In the genomic region with DNA sequence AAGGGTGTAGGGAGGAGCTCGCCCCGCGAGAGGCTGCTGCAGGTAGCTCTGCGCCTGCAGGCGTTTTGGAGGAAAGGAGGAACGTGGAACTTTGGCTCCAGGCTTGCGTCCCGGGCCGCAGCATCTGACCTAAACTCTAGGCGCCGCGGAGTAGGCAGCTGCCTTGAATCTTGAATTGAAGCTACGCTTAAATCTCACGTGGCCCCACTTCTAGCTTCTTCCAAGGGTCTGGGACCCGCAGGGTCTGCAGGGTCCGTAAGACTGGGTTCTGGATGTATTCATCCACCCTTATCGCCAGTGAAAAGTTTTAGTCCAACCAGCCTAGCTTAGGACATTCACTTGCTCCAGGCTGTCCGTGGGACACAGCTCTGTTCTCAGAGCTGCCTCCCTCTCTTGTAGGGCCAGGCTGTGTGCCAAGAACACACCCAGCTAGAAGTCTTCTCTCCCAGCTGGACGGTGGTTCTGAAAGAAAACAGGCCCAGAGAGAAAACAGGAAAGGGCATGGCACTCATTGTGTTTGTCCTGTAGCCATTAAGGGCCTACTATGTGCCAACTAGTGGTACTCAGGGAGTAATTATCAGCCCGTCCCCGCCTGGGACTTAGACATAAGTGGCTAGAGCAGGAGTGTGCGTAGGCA, we compare ENCODE assay signal across 8 mouse cellular contexts. TPM values are rescaled to one million over a fixed set of nuclear protein-coding genes. Genes with fewer than 3 reads are reported as not detected.
DNase-seq lines count a peak whose midpoint lies in the region; ATAC-seq and TF ChIP-seq lines count a peak whose summit lies in the region.

No protein-coding gene starts in this region.

- peak overlapping the region; percentile 92 for H3K4me2 ChIP-seq in heart, embryonic 14.5 days (ENCODE audit: low read length)

- peak overlapping the region; percentile 60 for H3K27ac ChIP-seq in spleen, adult 2 months (ENCODE audit: insufficient read depth, low read length)
- H3K27ac ChIP-seq in heart, embryonic 14.5 days (replicated peaks in 1 of 2; ENCODE audit: control insufficient read depth in 1 of 2, insufficient read depth in 1 of 2, low read depth in 2 of 2, low read length in 2 of 2): peak overlapping the region; percentile 84 to 89

- WGBS in spleen, adult 2 months: 15% methylated on average over 22 of the region's 22 CpGs
- 7% methylated on average over 22 of the region's 22 CpGs for WGBS in heart, embryonic 14.5 days

- peak; percentile 40 for ATAC-seq in erythroblast, adult 5-6 weeks (replicated peaks; ENCODE audit: low FRiP score, poor library complexity, severe bottlenecking)
- ATAC-seq in heart, embryonic 14.5 days (ENCODE audit: insufficient number of reproducible peaks, insufficient read depth, low FRiP score, low read depth): peak; percentile 56

- peak overlapping the region; percentile 90 for H3K9ac ChIP-seq in heart, embryonic 14.5 days (ENCODE audit: low read length)

- no peaks in the 10 kb centered on the region for H3K9me3 ChIP-seq in heart, embryonic 14.5 days (ENCODE audit: control insufficient read depth, low read length)

- peak overlapping the region; percentile 67 for H3K4me3 ChIP-seq in spleen, adult 2 months (ENCODE audit: extremely low read depth, insufficient read depth, insufficient read length)
- peak overlapping the region; percentile 76 to 81 for H3K4me3 ChIP-seq in heart, embryonic 14.5 days (ENCODE audit: control insufficient read depth in 1 of 2, insufficient read depth in 1 of 2, low read depth in 1 of 2, low read length in 2 of 2)

- TF ChIP-seq CTCF in spleen, adult 2 months (IDR thresholded peaks at IDR 0.05; ENCODE audit: extremely low read depth, insufficient read depth, insufficient read length, insufficient replicate concordance): no peak

- peaks cover 7% of the 10 kb centered on the region; the same call in 1 of the 2 replicates for H3K36me3 ChIP-seq in spleen, adult 2 months (ENCODE audit: control insufficient read depth, insufficient read depth, low read length)
- peaks cover 29% of the 10 kb centered on the region for H3K36me3 ChIP-seq in heart, embryonic 14.5 days (ENCODE audit: control insufficient read depth, insufficient read depth, low read length)

- no peaks in the 10 kb centered on the region for H3K27me3 ChIP-seq in spleen, adult 2 months (ENCODE audit: control insufficient read depth, insufficient read depth, low read length)
- H3K27me3 ChIP-seq in heart, embryonic 14.5 days (ENCODE audit: control insufficient read depth, insufficient read depth, low read length): peaks cover 3% of the 10 kb centered on the region; the same call in 1 of the 2 replicates

- DNase-seq in spleen, adult 2 months (ENCODE audit: low read depth in 1 of 2, low spot score in 2 of 2): no peak
- no peak for DNase-seq in spleen, adult 12 weeks (ENCODE audit: low spot score)
- peak; percentile 84 for DNase-seq in kidney, postnatal 10 days
- DNase-seq in lung, postnatal 4 days: peak; percentile 80 to 88
- DNase-seq in urinary bladder, postnatal 25 days (ENCODE audit: low spot score): peak; percentile 60
- no peak for DNase-seq in frontal cortex, postnatal 10 days (ENCODE audit: low spot score in 2 of 2)

- peaks cover 7% of the 10 kb centered on the region; the same call in 1 of the 2 replicates for H3K4me1 ChIP-seq in spleen, adult 2 months (ENCODE audit: control insufficient read depth, insufficient read depth, insufficient read length)
- H3K4me1 ChIP-seq in heart, embryonic 14.5 days (ENCODE audit: control insufficient read depth in 2 of 2, insufficient read depth in 2 of 2, low read length in 2 of 2): peaks cover 16 to 21% of the 10 kb centered on the region in 2 experiments

- no peak for TF ChIP-seq POLR2A in spleen, adult 2 months (IDR thresholded peaks at IDR 0.05; ENCODE audit: low read depth, low read length)

RNA-seq across cellular contexts. Expression of a gene that starts 0.5 kb away (rescaled TPM):
- polyA plus RNA-seq in spleen, adult 2 months (2012; rRNA removed): 7.1 and 8.1 TPM in 2 replicates
- 1.0 TPM in 1 of 2 replicates, not detected in the other for total RNA-seq in erythroblast, adult 5-6 weeks (2015; ENCODE audit: low replicate concordance)
- total RNA-seq in erythroblast, adult 5-6 weeks (2017; ENCODE audit: low replicate concordance): 0.56 and 0.85 TPM in 2 replicates
- 7.3 and 7.7 TPM in 2 replicates for polyA plus RNA-seq in heart, embryonic 14.5 days (2014; fragmentation: Nextera tagmentation; extraction: Ambion mirVana)

RNA-seq across cellular contexts. Expression of a gene that starts 0.5 kb away (rescaled TPM):
- 86.1 and 90.2 TPM in 2 replicates for polyA plus RNA-seq in spleen, adult 2 months (2012; rRNA removed)
- 16.3 and 75.9 TPM in 2 replicates for total RNA-seq in erythroblast, adult 5-6 weeks (2015; ENCODE audit: low replicate concordance)
- 8.6 and 9.0 TPM in 2 replicates for total RNA-seq in erythroblast, adult 5-6 weeks (2017; ENCODE audit: low replicate concordance)
- polyA plus RNA-seq in heart, embryonic 14.5 days (2014; fragmentation: Nextera tagmentation; extraction: Ambion mirVana): 49.1 and 51.1 TPM in 2 replicates

RNA-seq across cellular contexts. Expression of a gene that starts 17.2 kb away (rescaled TPM):
- polyA plus RNA-seq in spleen, adult 2 months (2012; rRNA removed): 62.2 and 66.7 TPM in 2 replicates
- total RNA-seq in erythroblast, adult 5-6 weeks (2015; ENCODE audit: low replicate concordance): 0.38 TPM in 1 of 2 replicates, not detected in the other
- 0.56 and 1.8 TPM in 2 replicates for total RNA-seq in erythroblast, adult 5-6 weeks (2017; ENCODE audit: low replicate concordance)
- polyA plus RNA-seq in heart, embryonic 14.5 days (2014; fragmentation: Nextera tagmentation; extraction: Ambion mirVana): 59.6 and 60.9 TPM in 2 replicates

RNA-seq across cellular contexts. Expression of a gene that starts 25.3 kb away (rescaled TPM):
- polyA plus RNA-seq in spleen, adult 2 months (2012; rRNA removed): 0.71 and 1.7 TPM in 2 replicates
- total RNA-seq in erythroblast, adult 5-6 weeks (2015; ENCODE audit: low replicate concordance): not detected in 2 replicates
- not detected in 2 replicates for total RNA-seq in erythroblast, adult 5-6 weeks (2017; ENCODE audit: low replicate concordance)
- polyA plus RNA-seq in heart, embryonic 14.5 days (2014; fragmentation: Nextera tagmentation; extraction: Ambion mirVana): not detected in 2 replicates

RNA-seq across cellular contexts. Expression of a gene that starts 36.6 kb away (rescaled TPM):
- polyA plus RNA-seq in spleen, adult 2 months (2012; rRNA removed): 59.7 and 77.0 TPM in 2 replicates
- total RNA-seq in erythroblast, adult 5-6 weeks (2015; ENCODE audit: low replicate concordance): 3.7 and 7.9 TPM in 2 replicates
- 4.0 and 4.3 TPM in 2 replicates for total RNA-seq in erythroblast, adult 5-6 weeks (2017; ENCODE audit: low replicate concordance)
- polyA plus RNA-seq in heart, embryonic 14.5 days (2014; fragmentation: Nextera tagmentation; extraction: Ambion mirVana): 18.4 and 19.4 TPM in 2 replicates

Comparison
In these comparisons a context has a peak if more than half of its experiments do, and no peak if none do; other contexts are left out.
1. DNase-seq: peak in kidney, postnatal 10 days (single experiment), lung, postnatal 4 days (2 of 2) and urinary bladder, postnatal 25 days (single experiment); none in spleen, adult 2 months (0 of 2), spleen, adult 12 weeks (single experiment) and frontal cortex, postnatal 10 days (0 of 2).